Mouse (Mus musculus): Measurements from ENCODE around the gene Spns1. TPM values are rescaled to one million over a fixed set of nuclear protein-coding genes. Genes with fewer than 3 reads are reported as not detected.

Spns1 gene
- polyA plus RNA-seq, 1 experiment from 2014 or later = 53.7 TPM

DNA sequence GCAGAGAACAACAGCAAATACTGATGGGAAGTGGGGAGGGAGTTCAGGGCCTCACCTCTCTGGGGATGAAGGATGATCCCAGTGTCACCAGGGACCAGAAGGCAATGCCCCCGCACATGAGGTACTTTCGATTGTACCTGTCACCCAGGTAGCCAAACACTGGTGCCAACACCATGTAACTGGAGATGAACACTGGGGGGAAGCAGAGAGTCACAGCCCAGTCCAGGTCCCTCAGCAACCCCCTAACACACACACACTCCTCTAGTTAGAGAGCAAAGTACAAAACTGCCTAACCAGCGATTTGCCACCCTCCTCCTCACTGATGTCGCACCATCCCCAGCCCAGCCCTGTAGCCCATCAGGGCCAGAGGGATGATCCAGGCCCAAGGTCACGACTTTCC is 2.2 kb downstream of the Spns1 start:
- Histone ChIP-seq H3K4me1 (ENCODE audit: insufficient read depth, low read depth, low read length) (peaks cover 6% of the 10 kb centered on the region; the same call in 1 of the 2 replicates), H3K4me2 (replicated peaks; ENCODE audit: low read depth, low read length) (no peak overlapping the region), H3K9me3 (ENCODE audit: low read length) (no peaks in the 10 kb centered on the region), H3K4me3 (ENCODE audit: low read depth, low read length) (no peak overlapping the region), H3K9ac (replicated peaks; ENCODE audit: low read depth) (no peak overlapping the region), H3K27ac (ENCODE audit: low read length) (no peak overlapping the region), H3K27me3 (replicated peaks; ENCODE audit: insufficient read depth, low read length) (no peaks in the 10 kb centered on the region), H3K36me3 (ENCODE audit: insufficient read depth, low read length) (peaks cover 17% of the 10 kb centered on the region; the same call in 1 of the 2 replicates)
- TF ChIP-seq EP300 (IDR thresholded peaks at IDR 0.05) = no peak
- TF ChIP-seq CTCF (IDR thresholded peaks at IDR 0.05) = peak; percentile 24; the same call in 1 of the 2 replicates
- WGBS = 71% methylated on average over 5 of the region's 5 CpGs
- ATAC-seq (no peak), DNase-seq (ENCODE audit: low spot score) (no peak)

DNA sequence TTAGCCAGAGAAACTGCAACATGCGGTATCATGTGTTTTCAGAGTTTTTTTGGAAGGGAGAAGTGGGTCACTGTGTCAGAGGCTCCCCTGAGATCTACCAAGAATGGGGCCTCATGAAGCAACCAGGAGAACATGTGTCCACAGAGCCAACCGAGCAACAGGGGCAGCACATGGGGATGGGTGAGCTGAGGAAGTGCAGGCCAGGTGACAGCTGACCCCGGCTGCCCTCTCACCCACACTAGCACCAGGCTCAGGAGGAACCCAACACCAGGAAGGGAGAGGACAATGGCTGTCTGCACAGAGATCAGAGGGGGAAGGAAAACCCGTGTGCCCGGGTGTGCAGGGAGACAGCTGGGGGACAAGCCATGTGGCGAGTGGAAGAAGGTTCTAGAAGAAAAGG is 2.7 kb downstream of the Spns1 start:
- 60% methylated on average over 6 of the region's 6 CpGs for WGBS
- H3K9me3 ChIP-seq (ENCODE audit: low read length) = no peaks in the 10 kb centered on the region
- TF ChIP-seq EP300 (IDR thresholded peaks at IDR 0.05) (no peak), CTCF (IDR thresholded peaks at IDR 0.05) (no peak)
- H3K27ac ChIP-seq (ENCODE audit: low read length) = no peak overlapping the region
- peaks cover 6% of the 10 kb centered on the region; the same call in 1 of the 2 replicates for H3K4me1 ChIP-seq (ENCODE audit: insufficient read depth, low read depth, low read length)
- H3K9ac ChIP-seq (replicated peaks; ENCODE audit: low read depth) = no peak overlapping the region
- peak; percentile 11 for DNase-seq (ENCODE audit: low spot score)
- no peak overlapping the region for H3K4me3 ChIP-seq (ENCODE audit: low read depth, low read length)
- H3K4me2 ChIP-seq (replicated peaks; ENCODE audit: low read depth, low read length) = no peak overlapping the region
- no peak for ATAC-seq
- H3K27me3 ChIP-seq (replicated peaks; ENCODE audit: insufficient read depth, low read length) = no peaks in the 10 kb centered on the region
- peaks cover 17% of the 10 kb centered on the region; the same call in 1 of the 2 replicates for H3K36me3 ChIP-seq (ENCODE audit: insufficient read depth, low read length)

- no peak for TF ChIP-seq CTCF (IDR thresholded peaks at IDR 0.05)
- TF ChIP-seq EP300 (IDR thresholded peaks at IDR 0.05) = no peak
- ATAC-seq (no peak), DNase-seq (ENCODE audit: low spot score) (no peak)
- H3K36me3 ChIP-seq (ENCODE audit: insufficient read depth, low read length) = peaks cover 17% of the 10 kb centered on the region; the same call in 1 of the 2 replicates
- H3K9ac ChIP-seq (replicated peaks; ENCODE audit: low read depth) = no peak overlapping the region
- no peaks in the 10 kb centered on the region for H3K27me3 ChIP-seq (replicated peaks; ENCODE audit: insufficient read depth, low read length)
- no peak overlapping the region for H3K4me3 ChIP-seq (ENCODE audit: low read depth, low read length)
- no peak overlapping the region for H3K4me2 ChIP-seq (replicated peaks; ENCODE audit: low read depth, low read length)
- H3K9me3 ChIP-seq (ENCODE audit: low read length) = no peaks in the 10 kb centered on the region
- no peak overlapping the region for H3K27ac ChIP-seq (ENCODE audit: low read length)
- 86% methylated on average over 9 of the region's 9 CpGs for WGBS
- peaks cover 6% of the 10 kb centered on the region; the same call in 1 of the 2 replicates for H3K4me1 ChIP-seq (ENCODE audit: insufficient read depth, low read depth, low read length)
Measured at GRCm38 (mm10) chr7:126373007-126373406, 4.2 kb downstream of the Spns1 start.

- no peak within 1 kb of the TSS for H3K27ac ChIP-seq (ENCODE audit: low read length)
- TF ChIP-seq EP300 (IDR thresholded peaks at IDR 0.05) (no peak), CTCF (IDR thresholded peaks at IDR 0.05) (no peak)
- no peak within 1 kb of the TSS for H3K4me3 ChIP-seq (ENCODE audit: low read depth, low read length)
- no peaks in the 10 kb centered on the region for H3K27me3 ChIP-seq (replicated peaks; ENCODE audit: insufficient read depth, low read length)
- peaks cover 17% of the 10 kb centered on the region; the same call in 1 of the 2 replicates for H3K36me3 ChIP-seq (ENCODE audit: insufficient read depth, low read length)
- no peak; the same call in 1 of the 2 replicates for ATAC-seq
- no peak for DNase-seq (ENCODE audit: low spot score)
- no peak within 1 kb of the TSS for H3K9ac ChIP-seq (replicated peaks; ENCODE audit: low read depth)
- WGBS = 45% methylated on average over 13 of the region's 13 CpGs
- H3K4me1 ChIP-seq (ENCODE audit: insufficient read depth, low read depth, low read length) = no peaks in the 10 kb centered on the region
- no peak within 1 kb of the TSS for H3K4me2 ChIP-seq (replicated peaks; ENCODE audit: low read depth, low read length)
- no peaks in the 10 kb centered on the region for H3K9me3 ChIP-seq (ENCODE audit: low read length)
Measured at GRCm38 (mm10) chr7:126369393-126369792, 7.9 kb downstream of the Spns1 start, which contains the start of gene Lat. Gene Lat (minus strand): TSS chr7:126369570.

- no peaks in the 10 kb centered on the region for H3K9me3 ChIP-seq (ENCODE audit: low read length)
- H3K27ac ChIP-seq (ENCODE audit: low read length) = no peak overlapping the region
- 81% methylated on average over 8 of the region's 8 CpGs for WGBS
- TF ChIP-seq EP300 (IDR thresholded peaks at IDR 0.05) = no peak
- no peak for TF ChIP-seq CTCF (IDR thresholded peaks at IDR 0.05)
- peaks cover 17% of the 10 kb centered on the region; the same call in 1 of the 2 replicates for H3K36me3 ChIP-seq (ENCODE audit: insufficient read depth, low read length)
- H3K9ac ChIP-seq (replicated peaks; ENCODE audit: low read depth) = no peak overlapping the region
- no peak for DNase-seq (ENCODE audit: low spot score)
- no peaks in the 10 kb centered on the region for H3K4me1 ChIP-seq (ENCODE audit: insufficient read depth, low read depth, low read length)
- no peak for ATAC-seq
- H3K4me2 ChIP-seq (replicated peaks; ENCODE audit: low read depth, low read length) = no peak overlapping the region
- no peak overlapping the region for H3K4me3 ChIP-seq (ENCODE audit: low read depth, low read length)
- H3K27me3 ChIP-seq (replicated peaks; ENCODE audit: insufficient read depth, low read length) = no peaks in the 10 kb centered on the region
Measured at GRCm38 (mm10) chr7:126368367-126368766, 8.9 kb downstream of the Spns1 start.

DNA sequence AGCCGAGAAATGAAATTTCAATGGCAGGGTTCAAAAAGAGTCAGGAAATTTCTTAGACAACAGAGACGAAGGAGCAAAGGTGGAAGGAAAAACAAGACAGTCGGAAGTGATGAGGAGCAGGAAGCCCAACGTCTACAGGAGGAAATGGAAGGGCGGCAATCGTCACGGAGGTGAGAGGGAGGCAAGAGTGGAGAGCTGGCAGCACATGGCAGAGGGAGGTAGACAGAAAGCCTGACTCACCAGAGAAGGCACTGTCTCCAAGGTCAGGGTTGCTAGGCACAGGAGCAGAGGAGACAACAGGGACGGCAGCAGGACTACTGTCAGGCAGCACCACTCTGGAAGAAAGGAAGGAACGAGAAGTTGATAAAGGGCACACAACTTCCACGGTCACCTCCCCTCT is 9.6 kb downstream of the Spns1 start:
- no peak overlapping the region for H3K4me3 ChIP-seq (ENCODE audit: low read depth, low read length)
- no peak for ATAC-seq
- H3K36me3 ChIP-seq (ENCODE audit: insufficient read depth, low read length) = peaks cover 16% of the 10 kb centered on the region; the same call in 1 of the 2 replicates
- WGBS = 81% methylated on average over 10 of the region's 10 CpGs
- no peak overlapping the region for H3K9ac ChIP-seq (replicated peaks; ENCODE audit: low read depth)
- H3K27me3 ChIP-seq (replicated peaks; ENCODE audit: insufficient read depth, low read length) = no peaks in the 10 kb centered on the region
- no peaks in the 10 kb centered on the region for H3K9me3 ChIP-seq (ENCODE audit: low read length)
- H3K4me2 ChIP-seq (replicated peaks; ENCODE audit: low read depth, low read length) = no peak overlapping the region
- no peaks in the 10 kb centered on the region for H3K4me1 ChIP-seq (ENCODE audit: insufficient read depth, low read depth, low read length)
- no peak overlapping the region for H3K27ac ChIP-seq (ENCODE audit: low read length)
- no peak for DNase-seq (ENCODE audit: low spot score)
- TF ChIP-seq EP300 (IDR thresholded peaks at IDR 0.05) = no peak
- TF ChIP-seq CTCF (IDR thresholded peaks at IDR 0.05) = no peak

- no peak for ATAC-seq
Measured at GRCm38 (mm10) chr7:126363038-126363437, 14.2 kb downstream of the Spns1 start.

More at GRCm38 (mm10) chr7:126363038-126363437, 14.2 kb downstream of the Spns1 start:
- Histone ChIP-seq H3K36me3 (ENCODE audit: insufficient read depth, low read length) (no peaks in the 10 kb centered on the region), H3K9me3 (ENCODE audit: low read length) (no peaks in the 10 kb centered on the region), H3K4me3 (ENCODE audit: low read depth, low read length) (no peak overlapping the region), H3K27ac (ENCODE audit: low read length) (no peak overlapping the region), H3K4me1 (ENCODE audit: insufficient read depth, low read depth, low read length) (no peaks in the 10 kb centered on the region), H3K4me2 (replicated peaks; ENCODE audit: low read depth, low read length) (no peak overlapping the region), H3K27me3 (replicated peaks; ENCODE audit: insufficient read depth, low read length) (no peaks in the 10 kb centered on the region), H3K9ac (replicated peaks; ENCODE audit: low read depth) (no peak overlapping the region)
- TF ChIP-seq CTCF (IDR thresholded peaks at IDR 0.05) (no peak), EP300 (IDR thresholded peaks at IDR 0.05) (no peak)
- 74% methylated on average over 6 of the region's 6 CpGs for WGBS
- no peak for DNase-seq (ENCODE audit: low spot score)

Data from lung, postnatal 0 days (tissue).